Mouse (Mus musculus): ENCODE measurements around the gene Itga3. TPM values are rescaled to one million over a fixed set of nuclear protein-coding genes. Genes with fewer than 3 reads are reported as not detected.

Itga3 gene
- total and polyA plus RNA-seq, 2 experiments from 2014 or later: 7.4 to 23.5 TPM

GRCm38 (mm10) chr11:95044185-95044870 is 32.3 kb downstream of the Itga3 start:
- H3K27ac ChIP-seq (ENCODE audit: low read depth, low read length): no peak overlapping the region
- no peak overlapping the region for H3K9ac ChIP-seq
- no peaks in the 10 kb centered on the region for H3K27me3 ChIP-seq (ENCODE audit: insufficient read depth, low read length)
- ATAC-seq: no peak
- no peak overlapping the region for H3K4me3 ChIP-seq (ENCODE audit: low read depth, low read length)
- H3K4me2 ChIP-seq (ENCODE audit: low read depth): no peak overlapping the region
- 0 out of 2 replicates have a peak, but pooled peaks cover 4% of the 10 kb centered on the region for H3K36me3 ChIP-seq (ENCODE audit: insufficient read depth)
- H3K9me3 ChIP-seq (ENCODE audit: low read length): no peaks in the 10 kb centered on the region
- no peak for DNase-seq
- peaks cover 11% of the 10 kb centered on the region; the same call in 1 of the 2 replicates for H3K4me1 ChIP-seq (ENCODE audit: insufficient read depth)
- 56% methylated on average over 13 of the region's 13 CpGs for WGBS
- TF ChIP-seq CTCF (IDR thresholded peaks at IDR 0.05; ENCODE audit: low read depth): no peak

GRCm38 (mm10) chr11:95043608-95044007 is 33.0 kb downstream of the Itga3 start:
- Histone ChIP-seq H3K4me1 (ENCODE audit: insufficient read depth) (peaks cover 11% of the 10 kb centered on the region; the same call in 1 of the 2 replicates), H3K27ac (ENCODE audit: low read depth, low read length) (no peak overlapping the region), H3K9me3 (ENCODE audit: low read length) (no peaks in the 10 kb centered on the region), H3K27me3 (ENCODE audit: insufficient read depth, low read length) (no peaks in the 10 kb centered on the region), H3K4me2 (ENCODE audit: low read depth) (no peak overlapping the region), H3K9ac (no peak overlapping the region), H3K36me3 (ENCODE audit: insufficient read depth) (0 out of 2 replicates have a peak, but pooled peaks cover 4% of the 10 kb centered on the region), H3K4me3 (ENCODE audit: low read depth, low read length) (no peak overlapping the region)
- ATAC-seq: no peak
- no peak for TF ChIP-seq CTCF (IDR thresholded peaks at IDR 0.05; ENCODE audit: low read depth)
- WGBS: 63% methylated on average over 7 of the region's 7 CpGs
- DNase-seq: no peak

- no peak for ATAC-seq
- DNase-seq: no peak
- H3K4me1 ChIP-seq (ENCODE audit: insufficient read depth): peaks cover 11% of the 10 kb centered on the region; the same call in 1 of the 2 replicates
- no peak overlapping the region for H3K4me3 ChIP-seq (ENCODE audit: low read depth, low read length)
- 82% methylated on average over 4 of the region's 4 CpGs for WGBS
- no peak overlapping the region for H3K4me2 ChIP-seq (ENCODE audit: low read depth)
- 0 out of 2 replicates have a peak, but pooled peaks cover 4% of the 10 kb centered on the region for H3K36me3 ChIP-seq (ENCODE audit: insufficient read depth)
- H3K9ac ChIP-seq: no peak overlapping the region
- TF ChIP-seq CTCF (IDR thresholded peaks at IDR 0.05; ENCODE audit: low read depth): no peak
- H3K9me3 ChIP-seq (ENCODE audit: low read length): no peaks in the 10 kb centered on the region
- H3K27me3 ChIP-seq (ENCODE audit: insufficient read depth, low read length): no peaks in the 10 kb centered on the region
- no peak overlapping the region for H3K27ac ChIP-seq (ENCODE audit: low read depth, low read length)
Measured at GRCm38 (mm10) chr11:95043060-95043459, 33.5 kb downstream of the Itga3 start.

GRCm38 (mm10) chr11:95042096-95042495 is 34.5 kb downstream of the Itga3 start:
- peak; percentile 81 for TF ChIP-seq CTCF (IDR thresholded peaks at IDR 0.05; ENCODE audit: low read depth)
- H3K9me3 ChIP-seq (ENCODE audit: low read length): no peaks in the 10 kb centered on the region
- H3K9ac ChIP-seq: peak overlapping the region; percentile 11; the same call in 1 of the 2 replicates
- peak overlapping the region; percentile 62 for H3K4me3 ChIP-seq (ENCODE audit: low read depth, low read length)
- H3K27me3 ChIP-seq (ENCODE audit: insufficient read depth, low read length): no peaks in the 10 kb centered on the region
- under 1% methylated on average over 11 of the region's 11 CpGs for WGBS
- H3K36me3 ChIP-seq (ENCODE audit: insufficient read depth): 0 out of 2 replicates have a peak, but pooled peaks cover 4% of the 10 kb centered on the region
- DNase-seq (peak; percentile 89), ATAC-seq (peak; percentile 33; the same call in 1 of the 2 replicates)
- H3K27ac ChIP-seq (ENCODE audit: low read depth, low read length): no peak overlapping the region; the same call in 1 of the 2 replicates
- H3K4me2 ChIP-seq (ENCODE audit: low read depth): peak overlapping the region; percentile 67
- peaks cover 11% of the 10 kb centered on the region; the same call in 1 of the 2 replicates for H3K4me1 ChIP-seq (ENCODE audit: insufficient read depth)

GRCm38 (mm10) chr11:95041139-95041609 is 35.4 kb downstream of the Itga3 start, which contains the start of gene Pdk2:
Gene Pdk2 (minus strand): TSS chr11:95041354.
- Histone ChIP-seq H3K27ac (ENCODE audit: low read depth, low read length) (no peak within 1 kb of the TSS; the same call in 1 of the 2 replicates), H3K4me2 (ENCODE audit: low read depth) (peak within 1 kb of the TSS; percentile 67), H3K27me3 (ENCODE audit: insufficient read depth, low read length) (no peaks in the 10 kb centered on the region), H3K9ac (peak within 1 kb of the TSS; percentile 60), H3K36me3 (ENCODE audit: insufficient read depth) (0 out of 2 replicates have a peak, but pooled peaks cover 4% of the 10 kb centered on the region), H3K4me1 (ENCODE audit: insufficient read depth) (peaks cover 11% of the 10 kb centered on the region; the same call in 1 of the 2 replicates), H3K9me3 (ENCODE audit: low read length) (no peaks in the 10 kb centered on the region), H3K4me3 (ENCODE audit: low read depth, low read length) (peak within 1 kb of the TSS; percentile 62)
- DNase-seq: peak; percentile 97
- no peak for TF ChIP-seq CTCF (IDR thresholded peaks at IDR 0.05; ENCODE audit: low read depth)
- WGBS: under 1% methylated on average over 41 of the region's 41 CpGs
- ATAC-seq: peak; percentile 98

- peak; percentile 12 for ATAC-seq
- Histone ChIP-seq H3K4me3 (ENCODE audit: low read depth, low read length) (peak overlapping the region; percentile 62), H3K27me3 (ENCODE audit: insufficient read depth, low read length) (no peaks in the 10 kb centered on the region), H3K4me1 (ENCODE audit: insufficient read depth) (peaks cover 11% of the 10 kb centered on the region; the same call in 1 of the 2 replicates), H3K4me2 (ENCODE audit: low read depth) (peak overlapping the region; percentile 67), H3K36me3 (ENCODE audit: insufficient read depth) (0 out of 2 replicates have a peak, but pooled peaks cover 4% of the 10 kb centered on the region), H3K9ac (peak overlapping the region; percentile 60), H3K9me3 (ENCODE audit: low read length) (no peaks in the 10 kb centered on the region), H3K27ac (ENCODE audit: low read depth, low read length) (no peak overlapping the region; the same call in 1 of the 2 replicates)
- DNase-seq: no peak
- TF ChIP-seq CTCF (IDR thresholded peaks at IDR 0.05; ENCODE audit: low read depth): no peak
- WGBS: under 1% methylated on average over 20 of the region's 20 CpGs
Measured at GRCm38 (mm10) chr11:95040491-95041138, 36.0 kb downstream of the Itga3 start.
